Mouse (Mus musculus) gonadal fat pad, adult 2 months (tissue): ENCODE measurements around the gene Ston2. TPM values are rescaled to one million over a fixed set of nuclear protein-coding genes. Genes with fewer than 3 reads are reported as not detected.
"Not testable (repeated sequence)": the region's sequence is repeated elsewhere in the genome, so short reads cannot be mapped to it uniquely, and the experiment has no call there.

ENCODE experiments used
- DNase-seq: peaks from one replicate; pipeline ENCODE4 v3.0.0-alpha.2; 2012; ENCODE audit warnings: low read depth
- polyA plus RNA-seq: library from polyadenylated mRNA; depleted of rRNA; stranded (reverse); fragments of >200 nt; gene quantifications from 2 replicates; pipeline ENCODE4 v1.2.3, GENCODE M21; 2012; rRNA removed

Gene Ston2
- polyA plus RNA-seq, 1 experiment = 13.9 TPM

- DNase-seq = no peak
Observed at GRCm38 (mm10) chr12:91591191-91591590, 197.0 kb downstream of the Ston2 start.

GRCm38 (mm10) chr12:91590716-91591115, 197.5 kb downstream of the Ston2 start:
- DNase-seq = no peak

GRCm38 (mm10) chr12:91589847-91590690, 198.1 kb downstream of the Ston2 start, which contains the start of gene Gtf2a1:
Gene Gtf2a1 (minus strand): TSS chr12:91590487.
- no peak for DNase-seq

GRCm38 (mm10) chr12:91589542-91589846, 198.7 kb downstream of the Ston2 start:
- no peak for DNase-seq

- DNase-seq = no peak
Observed at GRCm38 (mm10) chr12:91588670-91589541, 199.3 kb downstream of the Ston2 start.

GRCm38 (mm10) chr12:91588176-91588669, 200.0 kb downstream of the Ston2 start:
- no peak for DNase-seq

DNA sequence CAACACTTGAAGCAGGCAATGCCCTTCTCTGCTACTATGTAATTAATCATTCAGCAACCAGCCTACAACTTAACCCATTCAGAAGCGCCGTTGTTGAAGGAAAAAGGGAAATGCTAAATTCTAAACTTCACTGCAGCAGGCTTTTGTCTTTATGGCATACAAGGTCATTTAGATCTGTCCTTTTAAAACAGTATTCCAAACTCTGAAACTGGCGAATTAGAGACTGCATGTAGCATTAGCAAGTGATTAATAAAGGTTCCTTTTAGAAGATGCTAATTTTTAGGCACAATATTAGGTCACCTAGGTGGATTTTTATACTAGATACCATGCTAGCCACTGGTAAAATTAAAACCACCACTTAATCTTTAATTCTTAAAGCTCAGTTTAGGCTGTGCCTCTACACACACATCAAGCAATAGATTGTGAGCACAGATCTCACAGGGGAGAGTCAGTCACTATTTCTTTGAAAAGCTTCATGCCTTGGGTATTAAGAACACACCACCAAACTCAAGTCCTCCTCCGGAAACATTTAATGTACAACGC, 200.6 kb downstream of the Ston2 start:
- DNase-seq = no peak

DNA sequence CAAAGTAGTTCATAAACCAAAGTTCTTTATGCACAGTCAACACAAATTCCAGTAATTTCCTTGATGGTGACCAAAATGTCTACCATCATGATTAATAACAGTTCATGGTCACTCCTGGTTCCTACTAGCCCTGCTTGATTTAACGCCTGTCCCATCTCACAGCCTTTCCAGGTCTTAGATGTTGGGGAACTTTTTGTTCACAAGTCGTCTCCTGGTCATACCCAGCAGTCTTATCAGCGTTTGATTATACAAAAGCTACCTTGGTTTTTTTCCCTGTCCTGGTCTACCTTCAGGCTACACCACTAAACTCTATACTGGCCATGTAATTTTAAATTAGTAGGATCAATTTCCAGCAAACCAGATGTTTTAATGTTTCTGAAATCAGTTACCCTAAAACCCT, 201.1 kb downstream of the Ston2 start:
- DNase-seq = no peak

- not testable (repeated sequence) for DNase-seq
Observed at GRCm38 (mm10) chr12:91585815-91586214, 202.4 kb downstream of the Ston2 start.

DNA sequence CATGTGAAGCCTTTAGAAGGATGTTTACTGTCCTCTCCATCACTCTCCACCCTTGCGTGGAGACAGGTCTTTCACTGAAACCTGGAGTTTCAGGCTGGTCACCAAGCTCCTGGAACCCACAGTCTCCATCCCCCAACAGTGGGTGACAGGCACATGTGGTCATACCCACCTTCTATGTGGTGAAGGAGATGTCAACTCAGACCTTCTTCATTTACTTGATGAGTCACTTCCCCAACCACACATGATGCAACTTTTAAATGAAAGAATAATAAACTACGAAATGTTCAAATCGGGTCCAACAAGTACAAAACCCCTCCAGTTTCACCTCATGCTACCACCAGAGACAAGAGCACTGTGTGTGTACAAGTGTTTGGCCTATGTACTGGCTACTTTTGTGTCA, 203.0 kb downstream of the Ston2 start:
- DNase-seq = no peak

DNA sequence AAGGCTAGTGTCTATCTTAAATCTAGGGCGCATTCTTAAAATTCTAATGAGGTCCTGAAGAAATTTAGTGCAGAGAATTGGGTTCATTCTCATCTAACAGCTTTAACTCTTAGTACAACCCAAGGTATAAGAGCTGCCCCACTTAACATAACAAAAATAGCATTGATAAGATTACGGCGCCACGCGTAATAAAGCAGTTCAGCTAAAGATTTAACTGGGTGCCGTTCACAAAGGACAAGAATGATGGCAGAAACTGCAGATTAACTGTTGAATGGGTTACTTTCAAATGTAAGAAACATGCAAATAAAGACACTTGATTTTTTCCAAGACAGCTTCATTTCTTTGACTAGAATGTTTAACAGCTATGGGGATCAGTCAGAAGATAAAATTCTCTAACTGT, 204.8 kb downstream of the Ston2 start:
- DNase-seq = no peak

Other genes starting within 250 kb of the Ston2 start
- gene Gtf2a1, start 197.9 kb downstream of the Ston2 start, polyA plus RNA-seq = 18.0 and 18.7 TPM in 2 replicates
- gene Sel1l, start 60.8 kb upstream of the Ston2 start, polyA plus RNA-seq = 37.4 and 63.5 TPM in 2 replicates